Mouse (Mus musculus): ENCODE data around the gene Dkc1. TPM values are rescaled to one million over a fixed set of nuclear protein-coding genes. Genes with fewer than 3 reads are reported as not detected.
A peak's percentile ranks its signal among the peaks of the same experiment; 100 is the strongest.

Gene Dkc1
- total and polyA plus RNA-seq, 2 experiments, result 6.2 to 24.0 TPM

- peak overlapping the region; percentile 72 for H3K4me3 ChIP-seq (ENCODE audit: insufficient read depth, low read depth, low read length)
- no peaks in the 10 kb centered on the region for H3K36me3 ChIP-seq (ENCODE audit: control insufficient read depth, insufficient read depth, low read length)
- TF ChIP-seq POLR2A (IDR thresholded peaks at IDR 0.05; ENCODE audit: extremely low read depth, insufficient read depth, low read length) (no peak), CTCF (IDR thresholded peaks at IDR 0.05; ENCODE audit: low read depth, low read length) (no peak)
- H3K4me1 ChIP-seq (ENCODE audit: control insufficient read depth, insufficient read depth, low read length), result no peaks in the 10 kb centered on the region
- H3K9ac ChIP-seq (ENCODE audit: low read depth, low read length), result peak overlapping the region; percentile 12
- no peaks in the 10 kb centered on the region for H3K27me3 ChIP-seq (ENCODE audit: control insufficient read depth, insufficient read depth, low read length)
- 16% methylated on average over 20 of the region's 26 CpGs for WGBS
- no peaks in the 10 kb centered on the region for H3K79me2 ChIP-seq (ENCODE audit: control insufficient read depth, insufficient read depth, low read length)
- no peak for DNase-seq (ENCODE audit: extremely low read depth, low read depth, low spot score)
- no peak overlapping the region for H3K27ac ChIP-seq (replicated peaks; ENCODE audit: insufficient read depth, low read depth, low read length)
These were observed 11.5 kb upstream of the Dkc1 start for GRCm38 (mm10) chrX:75083982-75084773.

GRCm38 (mm10) chrX:75084774-75085508 is 10.7 kb upstream of the Dkc1 start, which contains the start of gene Gab3:
Gab3 (minus strand) TSS chrX:75085458.
- Histone ChIP-seq H3K27ac (replicated peaks; ENCODE audit: insufficient read depth, low read depth, low read length) (no peak within 1 kb of the TSS), H3K79me2 (ENCODE audit: control insufficient read depth, insufficient read depth, low read length) (no peaks in the 10 kb centered on the region), H3K4me1 (ENCODE audit: control insufficient read depth, insufficient read depth, low read length) (no peaks in the 10 kb centered on the region), H3K9ac (ENCODE audit: low read depth, low read length) (peak within 1 kb of the TSS; percentile 12), H3K4me3 (ENCODE audit: insufficient read depth, low read depth, low read length) (peak within 1 kb of the TSS; percentile 72), H3K36me3 (ENCODE audit: control insufficient read depth, insufficient read depth, low read length) (no peaks in the 10 kb centered on the region), H3K27me3 (ENCODE audit: control insufficient read depth, insufficient read depth, low read length) (no peaks in the 10 kb centered on the region)
- TF ChIP-seq POLR2A (IDR thresholded peaks at IDR 0.05; ENCODE audit: extremely low read depth, insufficient read depth, low read length) (no peak), CTCF (IDR thresholded peaks at IDR 0.05; ENCODE audit: low read depth, low read length) (no peak)
- WGBS, result 0% methylated on average over 6 of the region's 17 CpGs
- DNase-seq (ENCODE audit: extremely low read depth, low read depth, low spot score), result peak; percentile 23

GRCm38 (mm10) chrX:75085654-75086053 is 10.0 kb upstream of the Dkc1 start:
- no peaks in the 10 kb centered on the region for H3K36me3 ChIP-seq (ENCODE audit: control insufficient read depth, insufficient read depth, low read length)
- H3K79me2 ChIP-seq (ENCODE audit: control insufficient read depth, insufficient read depth, low read length), result no peaks in the 10 kb centered on the region
- no peak for DNase-seq (ENCODE audit: extremely low read depth, low read depth, low spot score)
- WGBS, result 42% methylated on average over 1 of the region's 1 CpGs
- H3K4me3 ChIP-seq (ENCODE audit: insufficient read depth, low read depth, low read length), result no peak overlapping the region
- no peaks in the 10 kb centered on the region for H3K27me3 ChIP-seq (ENCODE audit: control insufficient read depth, insufficient read depth, low read length)
- TF ChIP-seq CTCF (IDR thresholded peaks at IDR 0.05; ENCODE audit: low read depth, low read length) (no peak), POLR2A (IDR thresholded peaks at IDR 0.05; ENCODE audit: extremely low read depth, insufficient read depth, low read length) (no peak)
- no peak overlapping the region for H3K9ac ChIP-seq (ENCODE audit: low read depth, low read length)
- H3K27ac ChIP-seq (replicated peaks; ENCODE audit: insufficient read depth, low read depth, low read length), result no peak overlapping the region
- no peaks in the 10 kb centered on the region for H3K4me1 ChIP-seq (ENCODE audit: control insufficient read depth, insufficient read depth, low read length)

GRCm38 (mm10) chrX:75096163-75096770 is 613 bp downstream of the Dkc1 start:
- DNase-seq (ENCODE audit: extremely low read depth, low read depth, low spot score), result peak; percentile 66
- Histone ChIP-seq H3K4me3 (ENCODE audit: insufficient read depth, low read depth, low read length) (peak overlapping the region; percentile 81), H3K27me3 (ENCODE audit: control insufficient read depth, insufficient read depth, low read length) (no peaks in the 10 kb centered on the region), H3K36me3 (ENCODE audit: control insufficient read depth, insufficient read depth, low read length) (peaks cover 6% of the 10 kb centered on the region), H3K27ac (replicated peaks; ENCODE audit: insufficient read depth, low read depth, low read length) (peak overlapping the region; percentile 64), H3K9ac (ENCODE audit: low read depth, low read length) (peak overlapping the region; percentile 76), H3K79me2 (ENCODE audit: control insufficient read depth, insufficient read depth, low read length) (no peaks in the 10 kb centered on the region), H3K4me1 (ENCODE audit: control insufficient read depth, insufficient read depth, low read length) (no peaks in the 10 kb centered on the region; the same call in 1 of the 2 replicates)
- under 1% methylated on average over 23 of the region's 23 CpGs for WGBS
- TF ChIP-seq POLR2A (IDR thresholded peaks at IDR 0.05; ENCODE audit: extremely low read depth, insufficient read depth, low read length) (no peak), CTCF (IDR thresholded peaks at IDR 0.05; ENCODE audit: low read depth, low read length) (no peak)

- Histone ChIP-seq H3K4me3 (ENCODE audit: insufficient read depth, low read depth, low read length) (no peak overlapping the region), H3K27me3 (ENCODE audit: control insufficient read depth, insufficient read depth, low read length) (no peaks in the 10 kb centered on the region), H3K36me3 (ENCODE audit: control insufficient read depth, insufficient read depth, low read length) (peaks cover 15% of the 10 kb centered on the region), H3K79me2 (ENCODE audit: control insufficient read depth, insufficient read depth, low read length) (no peaks in the 10 kb centered on the region), H3K9ac (ENCODE audit: low read depth, low read length) (no peak overlapping the region), H3K4me1 (ENCODE audit: control insufficient read depth, insufficient read depth, low read length) (no peaks in the 10 kb centered on the region; the same call in 1 of the 2 replicates), H3K27ac (replicated peaks; ENCODE audit: insufficient read depth, low read depth, low read length) (no peak overlapping the region)
- TF ChIP-seq POLR2A (IDR thresholded peaks at IDR 0.05; ENCODE audit: extremely low read depth, insufficient read depth, low read length), result no peak
- TF ChIP-seq CTCF (IDR thresholded peaks at IDR 0.05; ENCODE audit: low read depth, low read length), result no peak
- DNase-seq (ENCODE audit: extremely low read depth, low read depth, low spot score), result no peak
- WGBS, result 91% methylated on average over 8 of the region's 8 CpGs
These were observed 3.1 kb downstream of the Dkc1 start for GRCm38 (mm10) chrX:75098799-75099198.
